Mouse (Mus musculus) CH12.LX (cell line): ENCODE measurements around the gene Ftsj3. TPM values are rescaled to one million over a fixed set of nuclear protein-coding genes. Genes with fewer than 3 reads are reported as not detected.

ENCODE experiments used
- DNase-seq: peaks from one replicate; pipeline ENCODE4 v3.0.0-alpha.2; 2013; ENCODE audit errors: extremely low read depth
- H3K27ac ChIP-seq: 2 replicates; pipeline ENCODE4 v1.5.1; 2012; ENCODE audit warnings: low read depth, mild to moderate bottlenecking, control low read depth, moderate library complexity; ENCODE audit not compliant: insufficient read depth
- H3K27me3 ChIP-seq: replicated peaks from 2 replicates; pipeline ENCODE3; 2012; ENCODE audit warnings: inconsistent platforms
- H3K36me3 ChIP-seq, 2 experiments: replicated peaks in 1 of 2; 2 replicates each; pipeline versions ENCODE3 to v1.6.1; 2012; ENCODE audit warnings: inconsistent platforms in 1 of 2, low read length in 1 of 2, mild to moderate bottlenecking in 1 of 2, mixed read lengths in 1 of 2, moderate library complexity in 1 of 2; ENCODE audit not compliant: control insufficient read depth in 1 of 2, insufficient read depth in 1 of 2
- H3K4me1 ChIP-seq, 2 experiments: 2 replicates each; pipeline ENCODE4 v1.6.1; 2012; ENCODE audit warnings: inconsistent platforms in 1 of 2, moderate library complexity in 1 of 2; ENCODE audit not compliant: insufficient read depth in 2 of 2, control insufficient read depth in 1 of 2
- H3K4me2 ChIP-seq: 2 replicates; pipeline ENCODE4 v1.6.1; 2012; ENCODE audit warnings: low read depth, mild to moderate bottlenecking, control low read depth; ENCODE audit not compliant: poor library complexity, insufficient read depth, severe bottlenecking
- H3K4me3 ChIP-seq, 3 experiments: fragments of 150-350 bp in 1 of 3; sonication (generic) in 1 of 3; replicated peaks in 1 of 3; 2 replicates each; pipeline versions ENCODE3 to v1.5.1; 2011 to 2012; ENCODE audit warnings: low read depth in 2 of 3, low read length in 2 of 3, mild to moderate bottlenecking in 2 of 3, moderate library complexity in 2 of 3, control low read depth in 1 of 3, improper control_type of control experiment in 1 of 3, inconsistent platforms in 1 of 3, mixed read lengths in 1 of 3; ENCODE audit not compliant: poor library complexity in 1 of 3
- H3K79me2 ChIP-seq: replicated peaks from 2 replicates; pipeline ENCODE4 v1.6.1; 2012; ENCODE audit warnings: mild to moderate bottlenecking, moderate library complexity; ENCODE audit not compliant: control insufficient read depth, poor library complexity, insufficient read depth, severe bottlenecking; ENCODE audit errors: extremely low read depth
- H3K9ac ChIP-seq: 2 replicates; pipeline ENCODE4 v1.6.1; 2012; ENCODE audit warnings: low read depth, mild to moderate bottlenecking, control low read depth, moderate library complexity; ENCODE audit not compliant: insufficient read depth
- H3K9me3 ChIP-seq: replicated peaks from 2 replicates; pipeline ENCODE3; 2012; ENCODE audit warnings: low read length, inconsistent platforms, mixed read lengths
- CHD1 ChIP-seq: IDR thresholded peaks from 2 replicates; pipeline ENCODE4 v1.6.1; 2012; ENCODE audit warnings: low read depth, low read length, improper control_type of control experiment, inconsistent platforms
- CTCF ChIP-seq, 2 experiments: IDR thresholded peaks in 1 of 2; conservative IDR thresholded peaks in 1 of 2; 2 replicates each; pipeline ENCODE4 v1.5.1; 2011 to 2012; ENCODE audit warnings: low read depth in 2 of 2, low read length in 2 of 2, improper control_type of control experiment in 1 of 2, inconsistent platforms in 1 of 2, mild to moderate bottlenecking in 1 of 2, moderate library complexity in 1 of 2
- ELF1 ChIP-seq: IDR thresholded peaks from 2 replicates; pipeline ENCODE4 v1.6.1; 2014; ENCODE audit warnings: low read depth, mild to moderate bottlenecking, inconsistent platforms, low read length, improper control_type of control experiment
- MAFK ChIP-seq: IDR thresholded peaks from 2 replicates; pipeline ENCODE4 v1.6.1; 2011; ENCODE audit warnings: low read length, improper control_type of control experiment; ENCODE audit not compliant: insufficient replicate concordance
- MAZ ChIP-seq: IDR thresholded peaks from 2 replicates; pipeline ENCODE4 v1.6.1; 2012; ENCODE audit warnings: low read depth, mild to moderate bottlenecking, inconsistent platforms, low read length, improper control_type of control experiment, moderate library complexity
- MEF2A ChIP-seq: IDR thresholded peaks from 2 replicates; pipeline ENCODE4 v1.6.1; 2014; ENCODE audit warnings: low read depth, mild to moderate bottlenecking, inconsistent platforms, low read length, improper control_type of control experiment, borderline replicate concordance
- MYC ChIP-seq: IDR thresholded peaks from 2 replicates; pipeline ENCODE4 v1.6.1; 2011; ENCODE audit warnings: low read depth, mild to moderate bottlenecking, improper control_type of control experiment, low read length
- NELFE ChIP-seq: IDR thresholded peaks from 2 replicates; pipeline ENCODE4 v1.6.1; 2011; ENCODE audit warnings: low read depth, low read length, improper control_type of control experiment
- PAX5 ChIP-seq: IDR thresholded peaks from 2 replicates; pipeline ENCODE4 v1.6.1; 2012; ENCODE audit warnings: low read length, inconsistent platforms, mixed read lengths
- RAD21 ChIP-seq: IDR thresholded peaks from 2 replicates; pipeline ENCODE4 v1.6.1; 2011; ENCODE audit warnings: low read depth, mild to moderate bottlenecking, low read length, improper control_type of control experiment, moderate library complexity
- RCOR1 ChIP-seq: conservative IDR thresholded peaks from 2 replicates; pipeline ENCODE4 v1.6.1; 2012; ENCODE audit warnings: low read depth, mild to moderate bottlenecking, inconsistent platforms, low read length, improper control_type of control experiment
- TBP ChIP-seq: conservative IDR thresholded peaks from 2 replicates; pipeline ENCODE4 v1.6.1; 2011; ENCODE audit warnings: low read depth, low read length, improper control_type of control experiment
- ZC3H11A ChIP-seq: IDR thresholded peaks from 2 replicates; pipeline ENCODE4 v1.6.1; 2012; ENCODE audit warnings: low read depth, mild to moderate bottlenecking, inconsistent platforms, low read length, improper control_type of control experiment
- ZKSCAN1 ChIP-seq: IDR thresholded peaks from 2 replicates; pipeline ENCODE4 v1.6.1; 2012; ENCODE audit warnings: low read depth, inconsistent platforms, low read length, improper control_type of control experiment, borderline replicate concordance
- ZMIZ1 ChIP-seq: IDR thresholded peaks from 2 replicates; pipeline ENCODE4 v1.6.1; 2012; ENCODE audit warnings: low read depth, mild to moderate bottlenecking, inconsistent platforms, low read length, improper control_type of control experiment
- dilution Hi-C: fragments of 300-500 bp; cut with MboI; formaldehyde crosslinking; loops from 2 replicates; pipeline ENCODE4 v1.14.3; 2020; ENCODE audit warnings: low sequenced_read_pairs; ENCODE audit not compliant: extremely low pct_unique_long_range_greater_than_20kb, extremely low pct_ligation_motif_present
- in situ Hi-C: fragments of 300-500 bp; cut with MboI; formaldehyde crosslinking; loops from 3 replicates; pipeline ENCODE4 v1.14.3; 2019; ENCODE audit warnings: low sequenced_read_pairs, low pct_ligation_motif_present, low pct_unique_long_range_greater_than_20kb, mixed read lengths
- polyA plus RNA-seq: library from polyadenylated mRNA; unstranded; fragments of >175 nt; gene quantifications from 2 replicates; pipeline ENCODE4 v1.2.1, GENCODE M21; 2012; ENCODE audit warnings: low read depth; ENCODE audit not compliant: insufficient read length
- total RNA-seq, 2 experiments: library from RNA; depleted of rRNA; stranded (reverse); fragments of 300-350 nt in 1 of 2; fragments of >200 nt in 1 of 2; gene quantifications; 2 replicates each; pipeline ENCODE4 v1.2.3; 2012 to 2014

Gene Ftsj3
- total and polyA plus RNA-seq, 3 experiments, result 178 to 298 (median 215) TPM

- Histone ChIP-seq H3K4me3 (peak overlapping the region; percentile 73 to 92 (median 78)), H3K79me2 (peaks cover 54% of the 10 kb centered on the region), H3K27ac (0 out of 2 replicates have a peak overlapping the region, but pooled peaks have one; percentile 9), H3K36me3 (peaks cover 59 to 73% of the 10 kb centered on the region in 2 experiments), H3K27me3 (no peaks in the 10 kb centered on the region), H3K4me2 (peak overlapping the region; percentile 81), H3K4me1 (peaks cover 3 to 54% of the 10 kb centered on the region in 2 experiments; a peak in 3 of 4 replicates), H3K9me3 (no peaks in the 10 kb centered on the region), H3K9ac (peak overlapping the region; percentile 94)
- dilution Hi-C loops, result no loop called here
- no peak for TF ChIP-seq TBP
- TF ChIP-seq MAZ, result no peak
- no peak for TF ChIP-seq CTCF (conservative IDR thresholded peaks at IDR 0.05 in 1 of 2, IDR thresholded peaks at IDR 0.05 in 1 of 2; ENCODE audit: low read depth in 2 of 2, low read length in 2 of 2)
- no peak for TF ChIP-seq ZMIZ1
- TF ChIP-seq RCOR1, result no peak
- no peak for TF ChIP-seq ELF1
- in situ Hi-C loops, result loop anchor here (5.0 kb wide), 1 partner anchor 33 kb away; no protein-coding TSS in a partner anchor
- peak; percentile 51 for DNase-seq
Observed at GRCm38 (mm10) chr11:106255174-106255573, 705 bp downstream of the Ftsj3 start.

GRCm38 (mm10) chr11:106254767-106255166 is 1.1 kb downstream of the Ftsj3 start:
- TF ChIP-seq CHD1, result no peak
- TF ChIP-seq NELFE, result no peak
- no peak for TF ChIP-seq ZKSCAN1
- no peak for TF ChIP-seq MYC
- no peak for TF ChIP-seq MEF2A
- TF ChIP-seq MAFK, result no peak
- no peak for TF ChIP-seq PAX5
- TF ChIP-seq ZC3H11A, result no peak
- TF ChIP-seq RAD21, result no peak
- Histone ChIP-seq H3K4me2 (peak overlapping the region; percentile 81), H3K79me2 (peaks cover 53% of the 10 kb centered on the region), H3K27ac (no peak overlapping the region), H3K27me3 (no peaks in the 10 kb centered on the region), H3K4me1 (peaks cover 3 to 54% of the 10 kb centered on the region in 2 experiments; a peak in 3 of 4 replicates), H3K36me3 (peaks cover 63 to 76% of the 10 kb centered on the region in 2 experiments), H3K4me3 (peak overlapping the region; percentile 73 to 92 (median 78)), H3K9me3 (no peaks in the 10 kb centered on the region), H3K9ac (peak overlapping the region; percentile 94)
- no peak for DNase-seq
- in situ Hi-C loops (loop anchor here (5.0 kb wide), 1 partner anchor 32 kb away; no protein-coding TSS in a partner anchor), dilution Hi-C loops (no loop called here)
